Mouse (Mus musculus) urinary bladder, postnatal 14 days (tissue): ENCODE data around the gene Atp5g2.
"Not testable (repeated sequence)": the region's sequence is repeated elsewhere in the genome, so short reads cannot be mapped to it uniquely, and the experiment has no call there.

Experiments used
- DNase-seq: peaks from one replicate; pipeline ENCODE4 v3.0.0; 2021; ENCODE audit warnings: low spot score

The Atp5g2 gene

GRCm38 (mm10) chr15:102669571-102669970 lies 2.6 kb downstream of the Atp5g2 start:
- no peak for DNase-seq

- peak; percentile 70 for DNase-seq
Observed at GRCm38 (mm10) chr15:102665494-102665893, 6.7 kb downstream of the Atp5g2 start.

DNA sequence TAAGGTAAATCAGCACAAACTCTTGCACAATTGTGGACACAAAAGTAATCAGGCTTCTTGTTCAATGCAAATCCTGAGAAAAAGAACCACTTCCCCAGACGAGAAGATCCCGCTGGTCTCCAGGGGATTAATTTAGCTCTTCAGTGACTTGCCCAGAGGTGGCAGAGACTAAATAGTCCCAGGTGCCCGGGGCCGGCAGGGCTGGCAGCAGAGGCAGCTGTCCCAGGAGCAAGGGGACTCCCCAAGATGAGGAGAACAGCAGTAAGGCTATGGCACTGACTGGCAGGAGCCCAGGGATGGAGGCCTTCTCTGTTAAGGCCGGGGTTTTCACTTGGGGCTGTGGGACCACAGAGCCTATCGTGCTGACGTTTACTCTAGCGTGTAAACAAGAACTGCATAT lies 8.3 kb downstream of the Atp5g2 start:
- no peak for DNase-seq

DNA sequence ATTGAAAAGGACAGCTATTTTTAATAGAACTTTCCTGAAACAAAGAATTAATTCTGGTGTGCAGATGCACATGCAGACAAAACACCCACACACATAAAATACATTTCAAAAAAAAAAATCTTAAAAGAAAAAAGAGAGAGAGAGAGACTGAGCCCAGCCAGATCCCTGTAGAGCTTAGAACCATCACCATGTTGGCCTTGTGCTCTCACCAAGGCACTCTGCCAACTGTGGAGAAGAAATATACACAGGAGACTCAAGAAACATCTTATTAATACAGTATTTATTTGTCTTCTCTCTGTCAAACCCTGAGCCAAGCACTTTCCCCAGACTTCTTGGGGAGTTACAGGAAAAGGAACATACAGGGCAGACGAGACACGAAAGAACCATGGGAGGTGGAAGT lies 9.6 kb downstream of the Atp5g2 start:
- not testable (repeated sequence) for DNase-seq

- no peak for DNase-seq
Observed at GRCm38 (mm10) chr15:102657926-102658381, 14.2 kb downstream of the Atp5g2 start.

DNA sequence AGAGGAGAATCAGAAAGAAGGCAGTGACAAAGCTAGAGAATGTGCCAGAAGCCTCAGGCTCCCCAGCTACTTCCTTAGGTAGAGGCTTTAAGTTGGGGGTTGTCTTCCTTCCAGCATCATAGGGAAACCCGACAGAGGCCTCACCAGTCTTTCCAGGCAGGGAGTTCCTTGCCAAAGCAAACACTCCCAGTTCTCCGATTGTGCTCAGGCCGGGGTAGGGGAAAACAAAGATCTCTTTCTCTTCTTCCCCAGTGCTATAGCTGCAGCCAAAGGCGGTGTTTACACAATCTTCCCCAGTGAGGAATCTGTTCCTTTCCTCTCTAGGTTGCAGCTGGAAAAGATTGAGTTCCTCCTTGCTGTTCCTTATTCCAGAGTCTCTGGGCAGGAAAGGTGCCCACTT lies 15.5 kb downstream of the Atp5g2 start:
- DNase-seq: peak; percentile 32

GRCm38 (mm10) chr15:102651928-102652660 lies 20.1 kb downstream of the Atp5g2 start:
- not testable (repeated sequence) for DNase-seq

DNA sequence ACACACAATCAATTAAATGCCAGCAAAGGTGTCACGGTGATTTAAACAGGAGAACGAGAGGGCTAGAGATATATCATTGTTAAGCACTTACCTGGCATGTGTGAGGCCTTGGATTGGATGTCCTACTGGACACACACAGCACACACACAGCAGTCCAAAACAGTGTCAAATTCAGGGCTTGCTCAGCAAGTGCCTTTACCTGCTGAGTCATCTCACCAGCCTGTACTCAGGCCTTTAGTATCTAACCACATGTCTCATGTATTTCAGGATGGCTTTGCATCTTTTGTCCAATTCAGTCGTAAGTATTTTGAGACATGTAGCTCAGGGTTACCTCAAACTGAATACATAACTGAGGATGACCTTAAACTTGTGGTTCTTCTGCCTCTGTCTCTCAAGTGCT lies 21.0 kb downstream of the Atp5g2 start:
- no peak for DNase-seq

DNA sequence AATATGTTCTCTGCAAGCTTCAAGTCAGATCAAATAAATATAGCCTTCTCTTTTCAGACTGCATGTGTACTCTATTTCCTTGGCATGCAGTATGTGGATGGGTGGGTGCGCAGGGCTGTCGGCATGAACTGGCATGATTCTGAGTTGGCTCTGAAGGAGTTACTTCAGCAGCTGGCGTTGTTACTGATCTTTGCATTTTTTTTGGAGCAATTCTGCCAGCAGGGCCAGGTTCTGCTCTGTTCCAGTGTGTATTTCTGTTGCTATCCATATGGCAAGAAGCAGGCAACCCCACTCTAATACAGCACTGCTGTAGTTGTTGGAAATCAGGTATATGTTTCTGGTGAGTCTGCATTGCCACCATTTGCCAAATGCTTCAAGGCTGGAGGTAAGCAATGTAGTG lies 36.3 kb downstream of the Atp5g2 start:
- DNase-seq: no peak

GRCm38 (mm10) chr15:102634684-102635083 lies 37.5 kb downstream of the Atp5g2 start:
- no peak for DNase-seq

- no peak for DNase-seq
Observed at GRCm38 (mm10) chr15:102625687-102626055, 46.5 kb downstream of the Atp5g2 start.

DNA sequence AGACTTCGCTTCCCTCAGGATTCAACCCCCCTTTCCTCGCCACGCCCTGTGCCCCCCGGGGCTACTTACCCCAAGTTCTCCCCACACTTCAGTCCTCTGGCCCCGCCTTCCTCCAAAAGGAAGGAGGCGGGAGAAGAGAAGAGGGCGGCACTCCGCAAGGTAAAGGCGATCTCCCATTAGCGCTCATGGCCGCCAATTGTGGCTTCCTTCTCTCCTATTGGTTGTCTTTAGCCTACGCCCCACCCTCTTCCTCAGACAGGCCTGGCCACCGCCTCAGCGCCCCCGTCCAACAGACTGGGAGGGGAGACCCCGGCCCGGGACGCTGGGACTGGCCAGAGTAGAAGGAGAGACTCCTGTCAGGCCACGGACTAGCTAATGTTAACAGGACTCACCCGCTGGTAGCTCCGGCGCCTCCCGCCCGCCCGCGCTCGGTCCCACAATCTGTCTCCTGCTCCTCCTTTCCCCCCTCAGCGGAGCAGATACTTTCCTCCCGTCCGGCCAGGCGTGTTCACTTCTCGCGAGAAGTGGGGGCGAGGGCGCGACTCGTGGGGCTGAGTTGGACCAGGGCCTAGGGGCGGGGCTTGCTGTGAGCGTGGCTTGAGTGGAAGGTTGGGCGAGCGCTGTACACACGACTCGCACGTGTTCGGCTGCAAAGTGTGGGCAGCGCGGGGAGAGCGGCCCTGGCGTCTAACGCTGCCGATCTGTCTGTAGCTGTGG lies 47.0 kb downstream of the Atp5g2 start, which contains the start of the genes Gm28047 and Atf7:
Gene Gm28047, minus strand, starts transcription at position 98 of the 717 bp plus-strand sequence.
Gene Atf7, minus strand, starts transcription at position 495 of the 717 bp plus-strand sequence.
- DNase-seq: peak; percentile 100

GRCm38 (mm10) chr15:102624291-102624969 lies 47.7 kb downstream of the Atp5g2 start:
- DNase-seq: no peak

DNA sequence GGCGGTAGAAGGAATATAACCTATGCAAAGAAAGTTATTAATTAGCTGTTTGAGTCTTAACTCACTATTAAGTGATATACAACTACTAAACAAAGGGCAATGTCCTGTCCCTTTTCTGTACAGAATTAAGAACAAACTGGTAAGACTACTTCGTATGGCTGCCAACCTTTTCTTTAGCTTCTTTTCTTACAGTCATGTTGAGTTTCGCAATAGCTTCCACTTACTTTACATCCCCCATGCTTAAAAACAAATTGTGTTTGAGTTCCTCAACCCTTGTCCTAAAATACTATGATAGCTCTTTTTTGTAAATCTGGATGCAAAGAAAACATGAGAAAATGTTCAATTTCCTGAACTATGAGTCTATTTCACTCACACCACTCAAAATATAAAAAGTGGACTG lies 49.0 kb downstream of the Atp5g2 start:
- no peak for DNase-seq

DNA sequence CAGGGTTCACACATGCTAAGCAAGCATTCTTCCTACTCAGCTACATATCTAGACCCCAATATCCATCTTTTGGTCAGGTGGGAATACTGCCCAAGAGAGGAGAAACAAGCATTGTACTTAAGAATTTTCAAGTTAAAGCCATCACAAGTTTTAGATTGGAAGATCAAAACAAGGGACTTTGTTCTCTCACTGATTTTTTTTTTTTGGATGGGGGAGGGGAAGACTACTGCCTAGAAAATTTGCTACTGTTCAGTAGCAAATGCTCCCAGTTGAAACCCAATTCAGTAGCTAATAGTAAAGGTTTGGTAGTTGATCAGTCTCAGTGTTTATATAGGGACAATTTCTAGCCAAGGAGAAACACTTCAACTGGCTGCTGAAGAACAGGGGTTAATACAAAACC lies 49.6 kb downstream of the Atp5g2 start:
- no peak for DNase-seq

DNA sequence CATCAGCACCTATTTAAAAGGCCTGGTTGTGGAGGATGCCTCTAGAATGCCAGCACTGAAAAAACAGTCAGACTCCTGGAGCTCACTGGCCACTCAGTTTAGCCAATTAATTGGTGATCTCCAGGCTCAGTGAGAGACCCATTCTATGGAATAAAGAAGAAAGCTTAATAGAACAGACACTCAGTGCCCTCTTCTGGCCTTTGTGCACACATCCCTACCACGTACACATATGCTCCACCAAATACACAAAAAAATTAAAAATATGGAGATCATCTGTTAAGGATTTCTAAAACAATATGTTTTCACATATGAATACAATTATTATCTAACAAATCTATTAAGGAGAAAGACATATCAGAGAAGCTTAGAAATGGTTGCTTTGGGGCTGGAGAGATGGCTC lies 51.4 kb downstream of the Atp5g2 start:
- no peak for DNase-seq

GRCm38 (mm10) chr15:102619486-102619885 lies 52.7 kb downstream of the Atp5g2 start:
- no peak for DNase-seq

- DNase-seq: no peak
Observed at GRCm38 (mm10) chr15:102617654-102618053, 54.5 kb downstream of the Atp5g2 start.

GRCm38 (mm10) chr15:102616174-102616573 lies 56.0 kb downstream of the Atp5g2 start:
- no peak for DNase-seq

DNA sequence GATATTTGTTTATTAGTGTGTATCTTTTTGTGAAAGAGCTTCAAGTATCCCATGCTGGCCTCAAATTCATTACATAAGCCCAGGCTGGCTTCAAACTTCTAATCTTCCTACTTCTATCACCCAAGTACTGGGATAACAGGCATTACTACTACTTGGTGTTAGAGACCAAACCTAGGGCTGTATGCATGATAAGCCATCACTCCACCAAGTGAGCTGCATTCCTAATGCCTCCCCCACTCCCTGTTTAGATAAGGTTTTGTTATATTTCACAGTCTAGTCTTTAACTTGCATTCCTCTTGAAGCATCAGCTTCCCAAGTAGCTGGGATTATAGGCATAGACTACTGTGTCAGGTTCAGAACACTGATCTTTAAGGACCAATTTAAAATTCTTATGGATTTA lies 57.9 kb downstream of the Atp5g2 start:
- no peak for DNase-seq

DNA sequence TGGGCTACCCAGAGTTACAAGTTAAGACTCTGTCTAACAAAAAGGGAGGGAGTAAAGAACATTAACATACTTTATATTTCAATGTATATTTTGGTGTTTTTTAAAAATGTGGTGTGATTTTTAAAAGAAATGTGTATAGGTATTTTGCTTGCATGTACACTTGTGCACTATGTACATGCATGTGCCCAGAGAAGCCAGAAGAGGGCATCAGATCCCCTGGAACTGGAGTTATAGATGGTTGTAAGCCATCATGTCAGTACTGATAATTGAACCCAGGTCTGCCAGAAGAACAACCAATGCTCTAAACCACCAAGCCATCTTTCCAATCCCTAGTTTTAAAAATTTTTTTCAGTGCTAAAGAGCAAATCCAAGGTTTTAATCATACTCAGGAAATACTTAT lies 59.2 kb downstream of the Atp5g2 start:
- no peak for DNase-seq
